Mouse (Mus musculus) embryonic facial prominence, embryonic 14.5 days (tissue): Measurements from ENCODE around the gene Cobl. TPM values are rescaled to one million over a fixed set of nuclear protein-coding genes. Genes with fewer than 3 reads are reported as not detected.

Experiments
- ATAC-seq: fragments of 200-750 bp; cut with Nextera tagmentation; 2 replicates; pipeline ENCODE4 v1.8.0; 2017; ENCODE audit warnings: low read depth, moderate number of reproducible peaks, moderate TSS enrichment
- DNase-seq: peaks from one replicate; pipeline ENCODE4 v3.0.0-alpha.2; 2015; ENCODE audit warnings: low spot score
- H3K27ac ChIP-seq: fragments of 300-500 bp; sonication (generic); replicated peaks from 2 replicates; pipeline ENCODE4 v1.5.1; 2014; ENCODE audit warnings: low read depth, mild to moderate bottlenecking, low read length, moderate library complexity
- H3K27me3 ChIP-seq: fragments of 300-500 bp; sonication (generic); replicated peaks from 2 replicates; pipeline ENCODE4 v1.6.1; 2014; ENCODE audit warnings: low read length; ENCODE audit not compliant: control insufficient read depth, insufficient read depth
- H3K36me3 ChIP-seq: fragments of 300-500 bp; sonication (generic); 2 replicates; pipeline ENCODE4 v1.6.1; 2014; ENCODE audit warnings: low read length, mixed read lengths; ENCODE audit not compliant: control insufficient read depth, insufficient read depth
- H3K4me1 ChIP-seq: fragments of 300-500 bp; sonication (generic); 2 replicates; pipeline ENCODE4 v1.6.1; 2014; ENCODE audit warnings: antibody characterized with exemption, low read length; ENCODE audit not compliant: control insufficient read depth, insufficient read depth
- H3K4me2 ChIP-seq: fragments of 300-500 bp; sonication (generic); 2 replicates; pipeline ENCODE4 v1.6.1; 2014; ENCODE audit warnings: low read depth, mild to moderate bottlenecking, low read length, moderate library complexity, mixed read lengths
- H3K4me3 ChIP-seq: fragments of 300-500 bp; sonication (generic); 2 replicates; pipeline ENCODE4 v1.5.1; 2014; ENCODE audit warnings: low read depth, mild to moderate bottlenecking, low read length
- H3K9ac ChIP-seq: fragments of 300-500 bp; sonication (generic); 2 replicates; pipeline ENCODE4 v1.6.1; 2014; ENCODE audit warnings: low read depth, mild to moderate bottlenecking, low read length, moderate library complexity, mixed read lengths
- H3K9me3 ChIP-seq: fragments of 300-500 bp; sonication (generic); 2 replicates; pipeline ENCODE4 v1.6.1; 2016; ENCODE audit warnings: low read length; ENCODE audit not compliant: control insufficient read depth
- WGBS: fragments of 180-500 bp; shearing (Covaris S2); extraction: QIAGEN DNeasy Blood & Tissue Kit; methylation state at CpG from one replicate; pipeline ENCODE4 v1.1.7; 2014; 5-methylcytosine and 5-hydroxymethylcytosine counted together
- polyA plus RNA-seq: library from polyadenylated mRNA; unstranded; fragments of >200 nt; fragmentation: Nextera tagmentation; extraction: Ambion mirVana; gene quantifications from 2 replicates; pipeline ENCODE4 v1.2.1, GENCODE M21; 2014

Gene Cobl
- polyA plus RNA-seq, 1 experiment from 2014 or later: 62.0 TPM

DNA sequence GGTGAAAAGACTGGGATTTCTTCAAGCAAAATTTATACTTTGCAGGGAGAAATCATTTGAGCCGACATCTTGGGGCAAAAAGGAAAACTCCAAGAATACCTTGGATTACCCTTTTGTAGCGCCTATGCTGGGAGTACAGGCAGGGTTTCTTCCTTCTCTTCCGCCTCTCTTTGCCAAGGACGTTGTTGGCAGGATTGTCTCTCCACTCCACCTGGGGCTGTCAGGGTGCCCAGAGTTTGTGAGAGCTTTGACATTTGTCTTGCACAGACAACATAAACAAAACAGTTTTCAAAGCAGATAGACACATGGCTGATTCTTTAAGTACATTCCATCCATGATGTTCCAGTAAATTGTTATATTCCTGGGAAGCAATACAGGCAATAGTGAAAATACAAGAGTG, 265.3 kb downstream of the Cobl start:
- no peaks in the 10 kb centered on the region for H3K9me3 ChIP-seq
- no peak overlapping the region for H3K27ac ChIP-seq
- no peak overlapping the region for H3K4me2 ChIP-seq
- WGBS: 79% methylated on average over 4 of the region's 4 CpGs
- H3K4me3 ChIP-seq: no peak overlapping the region
- DNase-seq (no peak), ATAC-seq (no peak)
- H3K9ac ChIP-seq: no peak overlapping the region
- no peaks in the 10 kb centered on the region for H3K36me3 ChIP-seq
- H3K4me1 ChIP-seq: no peaks in the 10 kb centered on the region
- H3K27me3 ChIP-seq: no peaks in the 10 kb centered on the region

DNA sequence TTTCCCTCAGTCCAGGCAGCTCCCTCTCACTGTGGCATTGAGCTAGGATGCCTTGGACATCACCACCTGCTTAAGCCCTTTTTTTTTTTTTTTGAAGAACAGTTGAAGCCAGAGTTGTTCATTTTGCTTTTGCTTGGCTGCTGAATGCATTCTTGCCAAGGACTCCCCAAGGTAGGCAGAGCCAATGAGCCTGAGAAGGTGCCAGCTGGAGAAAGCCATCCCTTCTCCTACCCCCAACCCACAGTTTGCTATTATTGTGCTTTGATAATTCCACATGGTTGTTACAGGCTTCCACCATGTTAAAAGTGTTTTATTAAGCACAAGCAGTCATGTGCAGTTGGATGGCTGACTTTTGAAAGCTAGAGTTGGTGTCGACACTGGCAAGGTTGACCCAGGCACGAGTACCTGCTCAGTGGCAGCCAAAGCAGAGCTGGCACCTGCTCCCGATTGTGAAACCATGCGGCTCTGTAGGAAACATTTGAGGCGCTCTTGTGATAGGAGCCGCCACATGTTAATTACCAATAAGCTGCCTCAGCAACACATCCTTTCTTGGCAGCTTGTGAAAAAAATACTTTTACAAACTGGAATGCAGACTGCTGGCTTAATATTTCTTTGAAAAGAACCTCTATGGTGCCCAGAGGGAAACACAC, 265.9 kb downstream of the Cobl start:
- 79% methylated on average over 6 of the region's 6 CpGs for WGBS
- H3K4me3 ChIP-seq: no peak overlapping the region
- H3K9ac ChIP-seq: no peak overlapping the region
- H3K4me1 ChIP-seq: no peaks in the 10 kb centered on the region
- ATAC-seq: peak; percentile 37
- no peaks in the 10 kb centered on the region for H3K36me3 ChIP-seq
- H3K27ac ChIP-seq: no peak overlapping the region
- no peaks in the 10 kb centered on the region for H3K9me3 ChIP-seq
- H3K4me2 ChIP-seq: no peak overlapping the region
- H3K27me3 ChIP-seq: no peaks in the 10 kb centered on the region
- peak; percentile 27 for DNase-seq

DNA sequence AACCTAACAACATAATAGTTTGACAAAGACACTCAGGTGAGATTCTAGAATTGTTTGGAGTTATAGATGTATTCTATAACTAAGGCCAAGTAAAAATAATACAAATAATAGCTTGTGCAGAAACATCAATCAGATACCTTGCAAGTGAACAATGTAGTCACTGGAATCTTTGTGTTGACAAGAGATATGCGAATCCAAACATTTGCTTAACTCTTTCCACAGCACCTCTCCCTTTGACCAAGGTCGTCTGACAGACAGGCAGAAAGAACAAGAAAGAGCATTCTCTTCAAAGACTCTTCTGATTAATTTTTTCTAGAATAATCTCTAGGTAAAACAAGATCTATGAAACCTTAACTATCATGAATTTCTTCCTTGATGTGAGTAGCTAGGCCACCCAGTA, 266.7 kb downstream of the Cobl start:
- H3K9me3 ChIP-seq: no peaks in the 10 kb centered on the region
- H3K4me3 ChIP-seq: no peak overlapping the region
- H3K27ac ChIP-seq: no peak overlapping the region
- H3K4me1 ChIP-seq: no peaks in the 10 kb centered on the region
- DNase-seq (no peak), ATAC-seq (no peak)
- no peaks in the 10 kb centered on the region for H3K36me3 ChIP-seq
- WGBS: 78% methylated on average over 2 of the region's 2 CpGs
- H3K27me3 ChIP-seq: no peaks in the 10 kb centered on the region
- no peak overlapping the region for H3K9ac ChIP-seq
- no peak overlapping the region for H3K4me2 ChIP-seq

DNA sequence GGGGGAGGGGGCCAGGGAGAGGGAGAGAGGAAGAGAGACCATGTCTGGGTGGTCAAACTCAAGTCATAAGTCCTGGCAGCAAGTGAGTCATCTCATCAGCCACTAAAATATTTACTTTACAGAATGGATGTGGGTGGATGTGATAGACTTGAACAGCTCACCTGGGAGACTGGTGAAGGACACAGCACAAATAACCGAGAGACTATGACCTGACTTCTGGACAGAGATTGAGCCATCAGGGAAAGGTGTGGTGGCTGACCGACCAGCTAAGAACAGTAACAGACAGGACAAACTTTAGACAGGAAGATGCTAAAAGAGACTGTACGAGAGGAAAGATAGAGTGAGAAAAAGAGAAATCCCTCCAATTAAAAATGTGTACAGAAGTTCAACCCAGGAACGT, 267.2 kb downstream of the Cobl start:
- H3K36me3 ChIP-seq: no peaks in the 10 kb centered on the region
- H3K9me3 ChIP-seq: no peaks in the 10 kb centered on the region
- H3K4me3 ChIP-seq: no peak overlapping the region
- no peak overlapping the region for H3K27ac ChIP-seq
- H3K4me1 ChIP-seq: no peaks in the 10 kb centered on the region
- H3K27me3 ChIP-seq: no peaks in the 10 kb centered on the region
- no peak for DNase-seq
- WGBS: 76% methylated on average over 4 of the region's 4 CpGs
- ATAC-seq: no peak
- H3K4me2 ChIP-seq: no peak overlapping the region
- H3K9ac ChIP-seq: no peak overlapping the region

DNA sequence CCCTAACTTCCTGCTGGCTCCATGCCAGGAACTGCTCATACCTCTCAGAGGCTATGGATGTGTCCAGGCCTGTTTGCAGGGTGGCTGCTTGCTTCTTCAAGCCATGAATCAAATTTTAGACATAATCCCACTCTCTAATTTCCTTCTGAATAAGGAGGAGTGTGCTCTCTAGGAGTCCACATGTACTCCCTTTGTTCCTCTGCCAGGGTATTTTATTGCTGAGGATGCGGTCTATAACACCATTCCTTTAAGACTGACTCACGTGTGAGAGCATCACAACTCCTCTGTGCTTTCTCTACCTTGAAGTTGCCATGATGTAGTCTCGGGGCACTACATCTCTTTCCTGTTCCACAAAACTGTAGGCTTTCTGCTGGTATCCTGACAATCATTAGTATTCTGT, 269.4 kb downstream of the Cobl start:
- ATAC-seq: no peak
- Histone ChIP-seq H3K4me1 (no peaks in the 10 kb centered on the region), H3K27me3 (no peaks in the 10 kb centered on the region), H3K27ac (no peak overlapping the region), H3K4me3 (no peak overlapping the region), H3K9ac (no peak overlapping the region), H3K4me2 (no peak overlapping the region), H3K9me3 (no peaks in the 10 kb centered on the region), H3K36me3 (no peaks in the 10 kb centered on the region)
- DNase-seq: no peak
- 79% methylated on average over 3 of the region's 3 CpGs for WGBS

DNA sequence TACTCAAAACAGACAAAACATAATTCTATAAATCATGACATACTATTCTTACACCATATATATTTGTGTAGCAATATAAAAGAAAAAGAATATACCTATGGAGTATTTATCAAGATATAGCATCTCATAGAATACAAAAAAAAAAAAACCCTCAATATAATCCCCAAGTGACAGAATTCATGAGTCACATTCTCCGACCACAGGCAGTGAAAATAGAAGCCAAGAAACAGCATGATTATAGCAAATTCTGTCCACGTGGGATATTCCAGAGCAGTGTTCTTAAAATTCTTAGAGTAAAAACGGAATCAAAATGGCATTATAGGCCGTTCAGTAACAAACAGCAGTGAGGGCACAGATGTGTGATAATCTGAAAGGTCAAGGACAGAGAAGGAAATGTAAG, 271.4 kb downstream of the Cobl start:
- Histone ChIP-seq H3K9me3 (no peaks in the 10 kb centered on the region), H3K4me3 (no peak overlapping the region), H3K4me1 (no peaks in the 10 kb centered on the region), H3K36me3 (no peaks in the 10 kb centered on the region), H3K27me3 (no peaks in the 10 kb centered on the region), H3K27ac (no peak overlapping the region), H3K4me2 (no peak overlapping the region), H3K9ac (no peak overlapping the region)
- 68% methylated on average over 4 of the region's 4 CpGs for WGBS
- ATAC-seq: no peak
- no peak for DNase-seq

DNA sequence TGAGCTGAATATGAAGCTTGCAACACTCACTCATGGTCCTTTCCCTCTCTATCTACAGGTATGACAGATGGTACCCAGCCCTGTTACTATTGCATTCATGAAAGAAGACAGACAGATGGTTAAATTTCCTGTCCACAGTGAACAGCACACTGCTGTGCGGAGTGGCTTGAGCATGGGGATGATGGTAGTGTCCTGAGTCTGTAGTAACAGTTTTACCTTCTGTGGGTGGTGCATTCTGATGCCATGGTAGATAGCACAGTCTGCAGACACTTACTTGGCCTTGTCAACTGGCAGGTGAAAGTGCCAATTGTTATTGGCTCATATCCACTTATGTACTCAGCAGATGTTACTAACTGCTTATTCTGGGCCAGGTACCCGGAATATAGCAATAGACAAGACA, 273.4 kb downstream of the Cobl start:
- Histone ChIP-seq H3K4me1 (no peaks in the 10 kb centered on the region), H3K36me3 (no peaks in the 10 kb centered on the region), H3K9me3 (no peaks in the 10 kb centered on the region), H3K27me3 (no peaks in the 10 kb centered on the region), H3K4me2 (no peak overlapping the region), H3K9ac (no peak overlapping the region), H3K4me3 (no peak overlapping the region), H3K27ac (no peak overlapping the region)
- WGBS: 81% methylated on average over 2 of the region's 2 CpGs
- ATAC-seq: no peak
- DNase-seq: no peak

DNA sequence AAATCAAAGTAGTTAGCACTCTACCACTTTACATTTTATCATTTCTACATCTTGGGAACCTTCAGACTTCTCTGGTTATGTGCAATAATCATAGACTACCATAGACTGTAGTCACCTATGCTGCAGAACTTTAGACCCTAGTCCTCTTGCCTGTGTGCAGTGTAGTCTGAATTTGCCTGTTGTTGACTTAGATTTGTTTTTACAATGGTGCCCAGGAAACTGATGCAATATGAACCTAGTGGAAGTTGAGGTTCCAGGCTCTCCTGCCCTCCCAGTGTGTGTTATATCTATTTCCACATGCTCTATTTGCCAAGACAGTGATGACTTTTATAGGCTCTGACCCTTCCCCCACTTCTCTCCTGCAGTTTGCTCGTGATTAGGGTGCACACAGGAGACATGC, 274.3 kb downstream of the Cobl start:
- H3K27me3 ChIP-seq: no peaks in the 10 kb centered on the region
- H3K27ac ChIP-seq: no peak overlapping the region
- no peak overlapping the region for H3K4me3 ChIP-seq
- no peaks in the 10 kb centered on the region for H3K4me1 ChIP-seq
- no peak overlapping the region for H3K4me2 ChIP-seq
- DNase-seq (no peak), ATAC-seq (no peak)
- no peaks in the 10 kb centered on the region for H3K36me3 ChIP-seq
- 60% methylated on average over 1 of the region's 1 CpGs for WGBS
- no peaks in the 10 kb centered on the region for H3K9me3 ChIP-seq
- H3K9ac ChIP-seq: no peak overlapping the region
